Mouse (Mus musculus): ENCODE data around the gene Gda.

Gene Gda

GRCm38 (mm10) chr19:21473345-21473744 lies at the start of gene Gda:
Gene Gda, minus strand, starts transcription at chr19:21473445.
- ATAC-seq (ENCODE audit: low TSS enrichment) = no peak

GRCm38 (mm10) chr19:21520280-21520679 lies 47.0 kb upstream of the Gda start:
- no peak for ATAC-seq (ENCODE audit: low TSS enrichment)

GRCm38 (mm10) chr19:21510116-21510515 lies 36.9 kb upstream of the Gda start:
- ATAC-seq (ENCODE audit: low TSS enrichment) = peak; percentile 85

GRCm38 (mm10) chr19:21507561-21508232 lies 34.5 kb upstream of the Gda start:
- ATAC-seq (ENCODE audit: low TSS enrichment) = no peak

- no peak for ATAC-seq (ENCODE audit: low TSS enrichment)
These were observed 33.9 kb upstream of the Gda start for GRCm38 (mm10) chr19:21507133-21507532.

GRCm38 (mm10) chr19:21504716-21505115 lies 31.5 kb upstream of the Gda start:
- no peak for ATAC-seq (ENCODE audit: low TSS enrichment)

- no peak for ATAC-seq (ENCODE audit: low TSS enrichment)
These were observed 26.2 kb upstream of the Gda start for GRCm38 (mm10) chr19:21499394-21499983.

- ATAC-seq (ENCODE audit: low TSS enrichment) = no peak
These were observed 22.6 kb upstream of the Gda start for GRCm38 (mm10) chr19:21495817-21496216.

GRCm38 (mm10) chr19:21493807-21494521 lies 20.7 kb upstream of the Gda start:
- no peak for ATAC-seq (ENCODE audit: low TSS enrichment)

GRCm38 (mm10) chr19:21491391-21491790 lies 18.1 kb upstream of the Gda start:
- no peak for ATAC-seq (ENCODE audit: low TSS enrichment)

GRCm38 (mm10) chr19:21487124-21487944 lies 14.1 kb upstream of the Gda start:
- ATAC-seq (ENCODE audit: low TSS enrichment) = no peak

GRCm38 (mm10) chr19:21482096-21482495 lies 8.9 kb upstream of the Gda start:
- ATAC-seq (ENCODE audit: low TSS enrichment) = no peak

- ATAC-seq (ENCODE audit: low TSS enrichment) = no peak
These were observed 7.8 kb upstream of the Gda start for GRCm38 (mm10) chr19:21481031-21481430.

GRCm38 (mm10) chr19:21480053-21480419 lies 6.8 kb upstream of the Gda start:
- ATAC-seq (ENCODE audit: low TSS enrichment) = no peak

GRCm38 (mm10) chr19:21479183-21480052 lies 6.2 kb upstream of the Gda start:
- ATAC-seq (ENCODE audit: low TSS enrichment) = peak; percentile 35

GRCm38 (mm10) chr19:21478538-21478937 lies 5.3 kb upstream of the Gda start:
- ATAC-seq (ENCODE audit: low TSS enrichment) = no peak

- peak; percentile 79 for ATAC-seq (ENCODE audit: low TSS enrichment)
These were observed 4.5 kb upstream of the Gda start for GRCm38 (mm10) chr19:21477780-21478179.

- ATAC-seq (ENCODE audit: low TSS enrichment) = peak; percentile 25
These were observed 3.5 kb upstream of the Gda start for GRCm38 (mm10) chr19:21476782-21477181.

- peak; percentile 88 for ATAC-seq (ENCODE audit: low TSS enrichment)
These were observed 994 bp downstream of the Gda start for GRCm38 (mm10) chr19:21472121-21472780.

GRCm38 (mm10) chr19:21461221-21461960 lies 11.9 kb downstream of the Gda start:
- no peak for ATAC-seq (ENCODE audit: low TSS enrichment)

Measured in frontal cortex, adult (tissue).